In genomic region chr15:77740511-77741297, GRCm38 (mm10) we compare ENCODE assay signal across 14 mouse cellular contexts. TPM values are rescaled to one million over a fixed set of nuclear protein-coding genes. Genes with fewer than 3 reads are reported as not detected.
DNase-seq lines count a peak whose midpoint lies in the region.
"Had no signal": no experiment of that assay in that cellular context is flagged by ENCODE, and none has a peak within 500 bp of the region (broad histone marks: within the 10 kb centered on the region; RNA-seq: fewer than 3 reads in every experiment).

No protein-coding gene starts in this region.

- H3K4me1 ChIP-seq in heart, embryonic 10.5 days, result 0 out of 2 replicates have a peak, but pooled peaks cover 6% of the 10 kb centered on the region
- H3K4me1 ChIP-seq: midbrain, embryonic 12.5 days had no signal

- DNase-seq in heart, embryonic 10.5 days (ENCODE audit: low spot score), result peak; percentile 73
- no peak for DNase-seq in heart, adult 18-20 months
- peak; percentile 30 for DNase-seq in retina, embryonic 14.5 days (ENCODE audit: low spot score)
- DNase-seq in retina, postnatal 1 day, result no peak
- DNase-seq in large intestine, adult 2 months (ENCODE audit: low read depth, low spot score), result peak; percentile 40
- DNase-seq in spleen, postnatal 36 days (ENCODE audit: low spot score in 2 of 2), result no peak
- DNase-seq in frontal cortex, postnatal 14 days (ENCODE audit: low spot score in 2 of 2), result no peak
- DNase-seq in spleen, postnatal 14 days (ENCODE audit: low spot score in 2 of 2), result no peak
- DNase-seq: adrenal gland, postnatal 14 days; cerebellum, postnatal 36 days; kidney, postnatal 14 days had no signal

- H3K4me3 ChIP-seq in heart, embryonic 10.5 days, result no peak overlapping the region
- H3K4me3 ChIP-seq: forebrain, embryonic 12.5 days; midbrain, embryonic 12.5 days had no signal

- H3K9me3 ChIP-seq in heart, embryonic 10.5 days, result no peaks in the 10 kb centered on the region
- H3K9me3 ChIP-seq: forebrain, embryonic 12.5 days; midbrain, embryonic 12.5 days had no signal

- no peak overlapping the region for H3K27ac ChIP-seq in heart, embryonic 10.5 days
- H3K27ac ChIP-seq: forebrain, embryonic 12.5 days; midbrain, embryonic 12.5 days had no signal

- 74% methylated on average over 9 of the region's 9 CpGs for WGBS in heart, embryonic 10.5 days
- WGBS in large intestine, adult 2 months, result 43% methylated on average over 9 of the region's 9 CpGs

- H3K36me3 ChIP-seq in heart, embryonic 10.5 days, result no peaks in the 10 kb centered on the region
- H3K36me3 ChIP-seq: forebrain, embryonic 12.5 days; midbrain, embryonic 12.5 days had no signal

- peaks cover 5% of the 10 kb centered on the region; the same call in 1 of the 2 replicates for H3K27me3 ChIP-seq in heart, embryonic 10.5 days (ENCODE audit: insufficient read depth, poor library complexity, severe bottlenecking)
- H3K27me3 ChIP-seq: forebrain, embryonic 12.5 days; midbrain, embryonic 12.5 days had no signal

RNA-seq across cellular contexts. Expression of gene Apol9b, which starts 11.9 kb away (rescaled TPM):
- polyA plus RNA-seq in heart, embryonic 10.5 days (2016; fragmentation: Nextera tagmentation; extraction: Ambion mirVana), result not detected in 2 replicates
- total RNA-seq in heart, adult 18-20 months (2021), result under 1 TPM in 1 of 2 experiments, not detected in 1; 0.46 TPM
- 16.8 and 44.4 TPM in 2 replicates for polyA plus RNA-seq in large intestine, adult 2 months (2012; rRNA removed)
- polyA plus RNA-seq: forebrain, embryonic 12.5 days; limb, embryonic 11.5 days; midbrain, embryonic 12.5 days had no signal

RNA-seq across cellular contexts. Expression of gene Apol8, which starts 16.1 kb away (rescaled TPM):
- 0.16 and 0.52 TPM in 2 replicates for polyA plus RNA-seq in heart, embryonic 10.5 days (2016; fragmentation: Nextera tagmentation; extraction: Ambion mirVana)
- not detected for total RNA-seq in heart, adult 18-20 months (2021)
- 0.04 TPM in 1 of 2 replicates, not detected in the other for polyA plus RNA-seq in large intestine, adult 2 months (2012; rRNA removed)
- polyA plus RNA-seq: limb, embryonic 11.5 days had no signal

RNA-seq across cellular contexts. Expression of gene Apol7e, which starts 42.0 kb away (rescaled TPM):
- polyA plus RNA-seq in heart, embryonic 10.5 days (2016; fragmentation: Nextera tagmentation; extraction: Ambion mirVana), result not detected in 2 replicates
- under 1 TPM in 1 of 2 experiments, not detected in 1; 0.28 TPM for total RNA-seq in heart, adult 18-20 months (2021)
- polyA plus RNA-seq in large intestine, adult 2 months (2012; rRNA removed), result 3.0 and 6.7 TPM in 2 replicates
- total RNA-seq: adrenal gland, postnatal 14 days had no signal
- polyA plus RNA-seq: forebrain, embryonic 12.5 days; limb, embryonic 11.5 days; midbrain, embryonic 12.5 days had no signal

Comparison
In these comparisons a context has a peak if more than half of its experiments do, and no peak if none do; other contexts are left out.
1. DNase-seq: peak in heart, embryonic 10.5 days (single experiment), retina, embryonic 14.5 days (single experiment) and large intestine, adult 2 months (single experiment); none in heart, adult 18-20 months (0 of 2), retina, postnatal 1 day (single experiment), spleen, postnatal 36 days (0 of 2), frontal cortex, postnatal 14 days (0 of 2) and spleen, postnatal 14 days (0 of 2).
2. RNA of gene Apol9b, which starts 11.9 kb away (polyA plus RNA-seq): 16.8 to 44.4 TPM in large intestine, adult 2 months; not detected in heart, embryonic 10.5 days; every median in the first group is over 10 times any median in the second.